Mouse (Mus musculus): Measurements from ENCODE around the gene Kng2. TPM values are rescaled to one million over a fixed set of nuclear protein-coding genes. Genes with fewer than 3 reads are reported as not detected.
"Not testable (repeated sequence)": the region's sequence is repeated elsewhere in the genome, so short reads cannot be mapped to it uniquely, and the experiment has no call there.

Kng2 gene
- polyA plus RNA-seq, 1 experiment from 2014 or later: not detected

DNA sequence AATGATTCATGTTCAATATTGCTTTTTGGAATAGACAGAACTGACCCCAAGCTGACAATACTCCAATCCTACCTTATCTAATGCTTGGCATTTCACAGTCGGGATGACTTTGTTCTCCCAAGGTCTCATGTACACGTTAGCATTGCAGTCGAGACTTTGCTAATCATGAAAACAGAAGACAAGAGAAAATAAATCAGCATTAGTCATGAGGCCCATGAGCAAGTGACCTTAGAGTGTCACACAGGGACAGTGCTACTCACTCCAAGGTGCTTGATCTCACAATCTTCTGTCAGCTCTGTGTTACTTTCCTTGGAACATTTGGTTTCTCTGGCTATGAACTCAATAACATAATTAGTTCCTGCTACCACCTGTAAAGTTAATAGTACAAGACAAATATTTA lies 32.3 kb downstream of the Kng2 start:
- H3K36me3 ChIP-seq (ENCODE audit: insufficient read depth); H3K4me2 ChIP-seq; H3K4me1 ChIP-seq (ENCODE audit: insufficient read depth); H3K9ac ChIP-seq; H3K4me3 ChIP-seq (ENCODE audit: low read depth, low read length); DNase-seq; H3K27ac ChIP-seq (ENCODE audit: low read depth); H3K9me3 ChIP-seq (ENCODE audit: low read depth, low read length); ATAC-seq (ENCODE audit: insufficient read depth); H3K27me3 ChIP-seq (ENCODE audit: insufficient read depth, low read length): not testable (repeated sequence)
- 61% methylated on average over 3 of the region's 3 CpGs for WGBS

DNA sequence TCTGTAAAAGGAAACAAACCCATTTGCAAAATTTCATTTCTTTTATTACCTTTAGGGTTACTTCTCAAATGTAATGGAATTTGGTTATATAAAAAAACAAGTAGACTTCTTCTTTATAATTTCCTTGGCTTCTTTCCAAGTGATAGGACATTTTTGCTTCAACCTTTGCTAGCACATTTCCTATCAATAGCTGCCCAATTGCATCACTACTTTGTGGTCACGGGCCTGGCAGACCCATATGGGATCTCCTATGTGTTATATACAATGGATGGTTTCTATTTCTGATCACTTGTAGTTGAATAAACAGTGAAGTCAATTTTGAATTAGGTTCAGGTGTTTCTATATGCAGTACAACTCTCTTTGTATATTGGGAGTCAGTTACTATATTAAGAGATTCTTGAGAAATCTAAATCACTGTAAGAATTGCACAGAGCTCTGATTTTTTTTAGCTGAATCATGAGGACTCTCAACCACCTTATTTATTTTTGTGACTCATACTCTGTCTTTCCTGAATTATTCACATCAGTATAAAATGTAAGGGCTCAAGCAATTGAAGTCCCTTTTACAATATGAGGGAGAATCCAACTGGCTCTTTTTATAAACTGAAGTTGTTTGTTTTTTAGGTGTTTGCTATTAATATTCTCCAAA lies 61.8 kb downstream of the Kng2 start:
- no peaks in the 10 kb centered on the region for H3K36me3 ChIP-seq (ENCODE audit: insufficient read depth)
- no peak overlapping the region for H3K9ac ChIP-seq
- no peaks in the 10 kb centered on the region for H3K4me1 ChIP-seq (ENCODE audit: insufficient read depth)
- no peak overlapping the region for H3K4me3 ChIP-seq (ENCODE audit: low read depth, low read length)
- no peaks in the 10 kb centered on the region for H3K27me3 ChIP-seq (ENCODE audit: insufficient read depth, low read length)
- no peak overlapping the region for H3K4me2 ChIP-seq
- TF ChIP-seq CTCF (IDR thresholded peaks at IDR 0.05; ENCODE audit: low read depth): no peak
- no peaks in the 10 kb centered on the region for H3K9me3 ChIP-seq (ENCODE audit: low read depth, low read length)
- no peak for DNase-seq
- no peak for ATAC-seq (ENCODE audit: insufficient read depth)
- WGBS: 52% methylated on average over 1 of the region's 1 CpGs
- H3K27ac ChIP-seq (ENCODE audit: low read depth): no peak overlapping the region

DNA sequence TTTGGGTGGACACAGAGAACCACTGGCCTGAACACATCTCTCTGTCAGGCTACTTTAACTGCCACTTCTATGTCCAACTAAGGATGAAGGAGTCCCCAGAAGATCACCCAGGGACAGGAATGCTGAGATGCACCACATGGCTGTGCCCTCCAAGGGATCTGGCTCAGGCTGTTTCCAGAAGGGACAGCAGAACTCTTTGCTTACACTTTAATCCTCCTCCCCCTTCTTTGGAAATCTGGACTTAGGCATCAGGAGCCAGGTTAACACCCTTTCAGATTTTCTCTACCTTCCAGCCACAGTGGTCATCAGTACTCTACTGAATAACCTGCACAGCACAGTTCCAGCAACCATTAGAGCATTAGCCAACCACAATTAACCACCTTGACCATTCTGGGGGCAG lies 66.0 kb downstream of the Kng2 start:
- no peak for TF ChIP-seq CTCF (IDR thresholded peaks at IDR 0.05; ENCODE audit: low read depth)
- H3K9me3 ChIP-seq (ENCODE audit: low read depth, low read length): no peaks in the 10 kb centered on the region
- H3K9ac ChIP-seq: no peak overlapping the region
- no peak for DNase-seq
- no peaks in the 10 kb centered on the region for H3K4me1 ChIP-seq (ENCODE audit: insufficient read depth)
- no peaks in the 10 kb centered on the region for H3K36me3 ChIP-seq (ENCODE audit: insufficient read depth)
- H3K27ac ChIP-seq (ENCODE audit: low read depth): no peak overlapping the region
- H3K27me3 ChIP-seq (ENCODE audit: insufficient read depth, low read length): no peaks in the 10 kb centered on the region
- H3K4me3 ChIP-seq (ENCODE audit: low read depth, low read length): no peak overlapping the region
- no peak for ATAC-seq (ENCODE audit: insufficient read depth)
- no peak overlapping the region for H3K4me2 ChIP-seq

DNA sequence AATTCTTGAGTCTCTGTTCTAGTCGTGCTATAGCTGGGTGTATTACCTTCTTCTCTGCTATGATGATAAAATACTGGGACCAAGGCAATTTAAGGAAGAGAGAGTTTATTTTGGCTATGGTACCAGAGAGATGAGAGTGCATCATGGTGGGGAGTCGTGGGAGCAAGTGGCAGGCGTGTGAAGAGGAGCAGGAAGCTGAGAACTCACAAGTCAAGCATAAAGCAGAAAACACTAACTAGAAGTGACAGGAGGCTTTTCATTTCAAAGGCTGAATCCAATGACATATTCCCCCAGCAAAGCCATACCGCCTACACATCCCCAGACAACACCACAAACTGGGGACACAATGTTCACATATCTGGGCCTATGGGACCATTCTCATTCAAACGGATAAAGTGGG lies 67.0 kb downstream of the Kng2 start:
- H3K4me2 ChIP-seq: no peak overlapping the region
- H3K27me3 ChIP-seq (ENCODE audit: insufficient read depth, low read length): no peaks in the 10 kb centered on the region
- H3K4me3 ChIP-seq (ENCODE audit: low read depth, low read length): no peak overlapping the region
- DNase-seq (no peak), ATAC-seq (ENCODE audit: insufficient read depth) (no peak)
- no peaks in the 10 kb centered on the region for H3K36me3 ChIP-seq (ENCODE audit: insufficient read depth)
- WGBS: 75% methylated on average over 5 of the region's 5 CpGs
- TF ChIP-seq CTCF (IDR thresholded peaks at IDR 0.05; ENCODE audit: low read depth): no peak
- H3K4me1 ChIP-seq (ENCODE audit: insufficient read depth): no peaks in the 10 kb centered on the region
- H3K9ac ChIP-seq: no peak overlapping the region
- H3K9me3 ChIP-seq (ENCODE audit: low read depth, low read length): no peaks in the 10 kb centered on the region
- H3K27ac ChIP-seq (ENCODE audit: low read depth): no peak overlapping the region

DNA sequence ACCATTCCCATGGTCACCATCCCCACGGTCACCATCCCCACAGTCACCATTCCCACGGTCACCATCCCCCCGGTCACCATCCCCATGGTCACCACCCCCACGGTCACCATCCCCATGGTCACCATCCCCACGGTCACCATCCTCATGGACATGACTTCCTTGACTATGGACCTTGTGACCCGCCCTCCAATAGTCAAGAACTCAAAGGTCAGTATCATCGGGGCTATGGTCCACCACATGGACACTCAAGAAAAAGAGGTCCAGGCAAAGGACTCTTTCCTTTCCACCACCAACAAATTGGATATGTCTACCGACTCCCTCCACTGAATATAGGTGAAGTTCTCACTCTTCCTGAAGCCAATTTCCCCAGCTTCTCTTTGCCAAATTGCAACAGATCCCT lies 68.2 kb downstream of the Kng2 start:
- no peak for ATAC-seq (ENCODE audit: insufficient read depth)
- no peak for DNase-seq
- Histone ChIP-seq H3K27me3 (ENCODE audit: insufficient read depth, low read length) (no peaks in the 10 kb centered on the region), H3K36me3 (ENCODE audit: insufficient read depth) (no peaks in the 10 kb centered on the region), H3K9ac (no peak overlapping the region), H3K9me3 (ENCODE audit: low read depth, low read length) (no peaks in the 10 kb centered on the region), H3K4me2 (no peak overlapping the region), H3K4me3 (ENCODE audit: low read depth, low read length) (no peak overlapping the region), H3K4me1 (ENCODE audit: insufficient read depth) (no peaks in the 10 kb centered on the region), H3K27ac (ENCODE audit: low read depth) (no peak overlapping the region)
- 90% methylated on average over 8 of the region's 8 CpGs for WGBS
- no peak for TF ChIP-seq CTCF (IDR thresholded peaks at IDR 0.05; ENCODE audit: low read depth)

DNA sequence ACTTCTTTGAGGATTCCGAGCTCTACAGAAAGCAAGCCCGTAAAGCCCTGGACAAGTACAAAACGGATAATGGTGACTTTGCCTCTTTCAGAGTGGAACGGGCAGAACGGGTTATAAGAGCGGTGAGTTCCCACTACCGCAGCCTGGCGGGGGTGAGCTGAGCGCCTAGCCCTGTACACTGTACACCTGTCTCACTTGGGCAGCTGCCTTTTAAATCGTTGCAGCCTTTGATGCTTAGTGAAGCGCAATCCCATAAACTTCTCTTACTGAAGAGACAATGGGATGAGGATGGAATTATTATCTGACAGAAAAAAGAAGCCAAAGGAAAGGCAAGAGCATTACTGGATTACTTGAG lies 73.2 kb downstream of the Kng2 start:
- Histone ChIP-seq H3K4me3 (ENCODE audit: low read depth, low read length) (no peak overlapping the region), H3K9me3 (ENCODE audit: low read depth, low read length) (no peaks in the 10 kb centered on the region), H3K4me2 (no peak overlapping the region), H3K36me3 (ENCODE audit: insufficient read depth) (no peaks in the 10 kb centered on the region), H3K4me1 (ENCODE audit: insufficient read depth) (no peaks in the 10 kb centered on the region), H3K27ac (ENCODE audit: low read depth) (no peak overlapping the region), H3K9ac (no peak overlapping the region), H3K27me3 (ENCODE audit: insufficient read depth, low read length) (no peaks in the 10 kb centered on the region)
- no peak for DNase-seq
- no peak for TF ChIP-seq CTCF (IDR thresholded peaks at IDR 0.05; ENCODE audit: low read depth)
- ATAC-seq (ENCODE audit: insufficient read depth): no peak
- 78% methylated on average over 11 of the region's 11 CpGs for WGBS

DNA sequence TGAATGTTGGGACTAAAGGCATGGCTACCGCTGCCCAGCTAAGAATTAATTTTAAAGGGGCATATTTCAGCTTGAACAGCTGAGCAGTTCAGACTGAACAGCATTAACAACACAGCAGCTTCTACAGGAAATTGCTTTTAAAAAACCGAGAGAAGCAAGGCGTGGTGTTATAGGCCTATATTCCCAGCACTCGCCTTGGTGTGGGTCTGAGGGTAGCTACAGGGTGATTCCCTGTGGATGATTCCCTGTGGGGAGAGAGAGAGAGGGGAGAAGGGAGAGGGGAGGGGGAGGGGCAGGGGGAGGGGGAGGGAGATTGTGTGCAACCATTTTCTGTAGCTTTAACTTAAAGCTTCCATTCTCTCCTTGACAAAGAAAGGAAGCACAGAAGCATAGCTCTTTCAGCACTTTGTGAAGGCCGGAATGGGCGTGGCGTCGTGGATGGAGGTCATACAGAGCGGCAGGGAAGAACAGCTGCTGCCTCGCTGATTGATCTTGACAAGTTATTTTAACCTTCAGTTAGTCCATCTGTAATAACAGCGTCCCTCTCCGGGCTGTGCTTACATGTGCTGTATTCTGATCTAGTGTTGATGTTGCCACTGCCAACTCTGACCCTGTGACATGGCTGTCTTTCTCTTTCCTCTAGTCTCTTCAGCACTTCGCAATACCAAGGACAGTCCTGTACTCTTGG lies 73.7 kb downstream of the Kng2 start:
- H3K36me3 ChIP-seq (ENCODE audit: insufficient read depth): no peaks in the 10 kb centered on the region
- H3K27me3 ChIP-seq (ENCODE audit: insufficient read depth, low read length): no peaks in the 10 kb centered on the region
- DNase-seq: peak; percentile 62
- no peak overlapping the region for H3K4me2 ChIP-seq
- no peak overlapping the region for H3K9ac ChIP-seq
- ATAC-seq (ENCODE audit: insufficient read depth): no peak
- no peak overlapping the region for H3K4me3 ChIP-seq (ENCODE audit: low read depth, low read length)
- 46% methylated on average over 13 of the region's 13 CpGs for WGBS
- H3K9me3 ChIP-seq (ENCODE audit: low read depth, low read length): no peaks in the 10 kb centered on the region
- H3K27ac ChIP-seq (ENCODE audit: low read depth): no peak overlapping the region
- no peak for TF ChIP-seq CTCF (IDR thresholded peaks at IDR 0.05; ENCODE audit: low read depth)
- H3K4me1 ChIP-seq (ENCODE audit: insufficient read depth): no peaks in the 10 kb centered on the region
